Mouse (Mus musculus): ENCODE results near the gene Etv5. TPM values are rescaled to one million over a fixed set of nuclear protein-coding genes. Genes with fewer than 3 reads are reported as not detected.

The Etv5 gene
- total and polyA plus RNA-seq, 2 experiments from 2014 or later = 34.1 to 57.6 TPM

- 61% methylated on average over 2 of the region's 2 CpGs for WGBS
- no peak for TF ChIP-seq CTCF (IDR thresholded peaks at IDR 0.05; ENCODE audit: low read depth)
Measured at GRCm38 (mm10) chr16:22431335-22431734, 8.2 kb downstream of the Etv5 start.

GRCm38 (mm10) chr16:22430211-22430951 lies 9.1 kb downstream of the Etv5 start:
- peak overlapping the region; percentile 22 for H3K4me2 ChIP-seq (ENCODE audit: low read depth, low read length)
- no peak overlapping the region for H3K9ac ChIP-seq (replicated peaks; ENCODE audit: low read length)
- H3K36me3 ChIP-seq (ENCODE audit: insufficient read depth, low read length) = no peaks in the 10 kb centered on the region
- peak overlapping the region; percentile 76 for H3K27ac ChIP-seq
- no peak overlapping the region for H3K4me3 ChIP-seq (ENCODE audit: low read length)
- DNase-seq (ENCODE audit: low spot score) (peak; percentile 82), ATAC-seq (no peak)
- H3K4me1 ChIP-seq (ENCODE audit: insufficient read depth, low read length) = peaks cover 33% of the 10 kb centered on the region
- H3K9me3 ChIP-seq (ENCODE audit: low read length) = no peaks in the 10 kb centered on the region
- no peaks in the 10 kb centered on the region for H3K27me3 ChIP-seq (ENCODE audit: insufficient read depth, low read length)
- no peak for TF ChIP-seq CTCF (IDR thresholded peaks at IDR 0.05; ENCODE audit: low read depth)
- 31% methylated on average over 16 of the region's 16 CpGs for WGBS

More at GRCm38 (mm10) chr16:22431335-22431734, 8.2 kb downstream of the Etv5 start:
- Histone ChIP-seq H3K4me3 (ENCODE audit: low read length) (no peak overlapping the region), H3K4me2 (ENCODE audit: low read depth, low read length) (no peak overlapping the region), H3K9me3 (ENCODE audit: low read length) (no peaks in the 10 kb centered on the region), H3K4me1 (ENCODE audit: insufficient read depth, low read length) (peaks cover 33% of the 10 kb centered on the region), H3K27ac (no peak overlapping the region), H3K36me3 (ENCODE audit: insufficient read depth, low read length) (no peaks in the 10 kb centered on the region), H3K9ac (replicated peaks; ENCODE audit: low read length) (no peak overlapping the region), H3K27me3 (ENCODE audit: insufficient read depth, low read length) (no peaks in the 10 kb centered on the region)
- ATAC-seq (no peak), DNase-seq (ENCODE audit: low spot score) (no peak)

- WGBS = 2% methylated on average over 8 of the region's 8 CpGs
- Histone ChIP-seq H3K9me3 (ENCODE audit: low read length) (no peaks in the 10 kb centered on the region), H3K27me3 (ENCODE audit: insufficient read depth, low read length) (no peaks in the 10 kb centered on the region), H3K36me3 (ENCODE audit: insufficient read depth, low read length) (no peaks in the 10 kb centered on the region), H3K4me1 (ENCODE audit: insufficient read depth, low read length) (peaks cover 28% of the 10 kb centered on the region), H3K4me3 (ENCODE audit: low read length) (peak overlapping the region; percentile 23), H3K9ac (replicated peaks; ENCODE audit: low read length) (peak overlapping the region; percentile 38), H3K27ac (peak overlapping the region; percentile 76), H3K4me2 (ENCODE audit: low read depth, low read length) (peak overlapping the region; percentile 53)
- ATAC-seq = peak; percentile 3
- no peak for TF ChIP-seq CTCF (IDR thresholded peaks at IDR 0.05; ENCODE audit: low read depth)
- DNase-seq (ENCODE audit: low spot score) = no peak
Measured at GRCm38 (mm10) chr16:22429377-22429776, 10.1 kb downstream of the Etv5 start.

- WGBS = under 1% methylated on average over 9 of the region's 9 CpGs
- Histone ChIP-seq H3K4me1 (ENCODE audit: insufficient read depth, low read length) (peaks cover 25% of the 10 kb centered on the region), H3K4me3 (ENCODE audit: low read length) (peak overlapping the region; percentile 23), H3K27me3 (ENCODE audit: insufficient read depth, low read length) (no peaks in the 10 kb centered on the region), H3K27ac (peak overlapping the region; percentile 76; the same call in 1 of the 2 replicates), H3K36me3 (ENCODE audit: insufficient read depth, low read length) (no peaks in the 10 kb centered on the region), H3K9me3 (ENCODE audit: low read length) (no peaks in the 10 kb centered on the region), H3K4me2 (ENCODE audit: low read depth, low read length) (peak overlapping the region; percentile 53), H3K9ac (replicated peaks; ENCODE audit: low read length) (peak overlapping the region; percentile 38)
- TF ChIP-seq CTCF (IDR thresholded peaks at IDR 0.05; ENCODE audit: low read depth) = peak; percentile 64
- DNase-seq (ENCODE audit: low spot score) = peak; percentile 95
- peak; percentile 97 for ATAC-seq
Measured at GRCm38 (mm10) chr16:22428853-22429341, 10.6 kb downstream of the Etv5 start.

GRCm38 (mm10) chr16:22426866-22427265 lies 12.7 kb downstream of the Etv5 start:
- H3K27ac ChIP-seq = no peak overlapping the region
- H3K36me3 ChIP-seq (ENCODE audit: insufficient read depth, low read length) = no peaks in the 10 kb centered on the region
- TF ChIP-seq CTCF (IDR thresholded peaks at IDR 0.05; ENCODE audit: low read depth) = no peak
- DNase-seq (ENCODE audit: low spot score) = no peak
- no peaks in the 10 kb centered on the region for H3K27me3 ChIP-seq (ENCODE audit: insufficient read depth, low read length)
- ATAC-seq = no peak
- no peak overlapping the region for H3K9ac ChIP-seq (replicated peaks; ENCODE audit: low read length)
- H3K4me2 ChIP-seq (ENCODE audit: low read depth, low read length) = no peak overlapping the region
- no peaks in the 10 kb centered on the region for H3K9me3 ChIP-seq (ENCODE audit: low read length)
- WGBS = 64% methylated on average over 7 of the region's 7 CpGs
- peaks cover 25% of the 10 kb centered on the region for H3K4me1 ChIP-seq (ENCODE audit: insufficient read depth, low read length)
- no peak overlapping the region for H3K4me3 ChIP-seq (ENCODE audit: low read length)

- no peak for DNase-seq (ENCODE audit: low spot score)
- ATAC-seq = 0 out of 2 replicates have a peak, but pooled peaks have one; percentile 24
- Histone ChIP-seq H3K9ac (replicated peaks; ENCODE audit: low read length) (no peak overlapping the region), H3K27me3 (ENCODE audit: insufficient read depth, low read length) (no peaks in the 10 kb centered on the region), H3K4me1 (ENCODE audit: insufficient read depth, low read length) (no peaks in the 10 kb centered on the region; the same call in 1 of the 2 replicates), H3K4me2 (ENCODE audit: low read depth, low read length) (no peak overlapping the region), H3K36me3 (ENCODE audit: insufficient read depth, low read length) (no peaks in the 10 kb centered on the region), H3K4me3 (ENCODE audit: low read length) (no peak overlapping the region), H3K27ac (no peak overlapping the region), H3K9me3 (ENCODE audit: low read length) (no peaks in the 10 kb centered on the region)
- TF ChIP-seq CTCF (IDR thresholded peaks at IDR 0.05; ENCODE audit: low read depth) = no peak
- 51% methylated on average over 5 of the region's 5 CpGs for WGBS
Measured at GRCm38 (mm10) chr16:22422256-22422655, 17.3 kb downstream of the Etv5 start.

- no peak for ATAC-seq
- no peak for TF ChIP-seq CTCF (IDR thresholded peaks at IDR 0.05; ENCODE audit: low read depth)
- peaks cover 5% of the 10 kb centered on the region; the same call in 1 of the 2 replicates for H3K36me3 ChIP-seq (ENCODE audit: insufficient read depth, low read length)
- no peaks in the 10 kb centered on the region for H3K9me3 ChIP-seq (ENCODE audit: low read length)
- no peaks in the 10 kb centered on the region for H3K27me3 ChIP-seq (ENCODE audit: insufficient read depth, low read length)
- H3K4me1 ChIP-seq (ENCODE audit: insufficient read depth, low read length) = no peaks in the 10 kb centered on the region; the same call in 1 of the 2 replicates
- no peak overlapping the region for H3K27ac ChIP-seq
- no peak overlapping the region for H3K9ac ChIP-seq (replicated peaks; ENCODE audit: low read length)
- no peak overlapping the region for H3K4me3 ChIP-seq (ENCODE audit: low read length)
- H3K4me2 ChIP-seq (ENCODE audit: low read depth, low read length) = no peak overlapping the region
- no peak for DNase-seq (ENCODE audit: low spot score)
- WGBS = 92% methylated on average over 7 of the region's 7 CpGs
Measured at GRCm38 (mm10) chr16:22417931-22418330, 21.6 kb downstream of the Etv5 start.
